Mouse (Mus musculus) hindbrain, embryonic 10.5 days (tissue): ENCODE data around the gene Hrh3. TPM values are rescaled to one million over a fixed set of nuclear protein-coding genes. Genes with fewer than 3 reads are reported as not detected.
A peak's percentile ranks its signal among the peaks of the same experiment; 100 is the strongest.

ENCODE experiments used
- DNase-seq: peaks from one replicate; pipeline ENCODE4 v3.0.0-alpha.2; 2017; ENCODE audit warnings: low spot score
- H3K27ac ChIP-seq: fragments of 300-500 bp; sonication (generic); 2 replicates; pipeline ENCODE4 v1.5.1; 2016; ENCODE audit warnings: mild to moderate bottlenecking, moderate library complexity
- H3K27me3 ChIP-seq: fragments of 300-500 bp; sonication (generic); 2 replicates; pipeline ENCODE4 v1.6.1; 2016; ENCODE audit warnings: mild to moderate bottlenecking; ENCODE audit not compliant: poor library complexity, insufficient read depth, severe bottlenecking
- H3K36me3 ChIP-seq: fragments of 300-500 bp; sonication (generic); 2 replicates; pipeline ENCODE4 v1.6.1; 2016; ENCODE audit warnings: mild to moderate bottlenecking, moderate library complexity
- H3K4me1 ChIP-seq: fragments of 300-500 bp; sonication (generic); replicated peaks from 2 replicates; pipeline ENCODE4 v1.6.1; 2016; ENCODE audit warnings: mild to moderate bottlenecking
- H3K4me3 ChIP-seq: fragments of 300-500 bp; sonication (generic); 2 replicates; pipeline ENCODE4 v1.5.1; 2016; ENCODE audit warnings: mild to moderate bottlenecking, moderate library complexity
- H3K9me3 ChIP-seq: fragments of 300-500 bp; sonication (generic); 2 replicates; pipeline ENCODE4 v1.6.1; 2016; ENCODE audit warnings: mild to moderate bottlenecking, moderate library complexity
- WGBS: fragments of 180-500 bp; shearing (Covaris S2); methylation state at CpG from one replicate; pipeline ENCODE4 v1.1.7; 2016; 5-methylcytosine and 5-hydroxymethylcytosine counted together
- polyA plus RNA-seq: library from polyadenylated mRNA; unstranded; fragments of >200 nt; fragmentation: Nextera tagmentation; extraction: Ambion mirVana; gene quantifications from 2 replicates; pipeline ENCODE4 v1.2.1, GENCODE M21; 2016

Hrh3 gene
- polyA plus RNA-seq, result 1.5 and 4.2 TPM in 2 replicates

GRCm38 (mm10) chr2:180103978-180104658 lies at the start of gene Hrh3:
Gene Hrh3, minus strand, starts transcription at chr2:180104488.
- H3K4me1 ChIP-seq, result peaks cover 54% of the 10 kb centered on the region
- H3K27ac ChIP-seq, result peak within 1 kb of the TSS; percentile 80
- H3K36me3 ChIP-seq, result no peaks in the 10 kb centered on the region
- DNase-seq, result peak; percentile 79
- peak within 1 kb of the TSS; percentile 68 for H3K4me3 ChIP-seq
- H3K9me3 ChIP-seq, result no peaks in the 10 kb centered on the region
- 1% methylated on average over 87 of the region's 87 CpGs for WGBS
- peaks cover 70% of the 10 kb centered on the region for H3K27me3 ChIP-seq

DNA sequence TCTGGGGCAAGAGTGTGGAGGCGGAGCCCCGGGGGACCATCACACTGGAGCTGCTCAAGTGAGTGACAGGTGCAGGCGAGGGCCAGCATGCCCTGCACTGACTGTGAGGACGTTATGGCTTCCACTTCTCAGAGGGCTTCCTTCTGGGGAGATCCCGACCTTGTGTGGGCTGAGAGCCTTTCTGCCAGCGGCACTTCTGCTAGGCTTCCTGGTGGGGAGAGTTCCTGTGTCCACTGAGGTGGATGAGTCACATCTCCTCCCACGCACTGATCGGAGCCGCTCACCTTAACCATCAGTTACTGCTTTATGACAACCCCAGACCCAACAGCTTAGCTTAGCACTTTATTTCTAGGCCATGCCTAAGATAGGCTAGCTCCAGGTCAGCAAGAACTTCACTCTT lies 44.3 kb upstream of the Hrh3 start:
- 88% methylated on average over 9 of the region's 9 CpGs for WGBS
- no peak for DNase-seq
- Histone ChIP-seq H3K36me3 (peaks cover 94% of the 10 kb centered on the region), H3K27ac (no peak overlapping the region), H3K4me1 (no peaks in the 10 kb centered on the region), H3K9me3 (no peaks in the 10 kb centered on the region), H3K27me3 (no peaks in the 10 kb centered on the region), H3K4me3 (no peak overlapping the region)

DNA sequence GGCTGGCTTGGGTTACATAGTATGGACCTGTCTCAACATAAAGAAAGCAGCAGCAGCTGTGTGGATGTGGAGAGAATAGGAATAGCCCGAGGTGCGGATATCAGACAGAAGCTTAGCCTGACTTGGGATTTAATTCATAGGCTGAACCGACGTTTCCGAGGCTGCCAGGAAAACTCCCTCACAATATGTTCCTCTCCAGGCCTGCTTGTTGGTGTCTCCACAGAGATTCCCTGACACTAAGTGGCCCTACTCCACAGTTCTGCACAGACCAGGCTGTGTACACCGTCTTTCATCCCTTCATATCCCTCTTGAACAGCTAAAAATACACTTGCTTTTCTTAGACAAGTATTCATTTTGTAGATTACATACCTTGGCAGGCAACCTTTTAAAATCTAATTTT lies 43.1 kb upstream of the Hrh3 start:
- no peaks in the 10 kb centered on the region for H3K4me1 ChIP-seq
- WGBS, result 94% methylated on average over 6 of the region's 6 CpGs
- peaks cover 88% of the 10 kb centered on the region for H3K36me3 ChIP-seq
- DNase-seq, result no peak
- no peak overlapping the region for H3K27ac ChIP-seq
- no peaks in the 10 kb centered on the region for H3K27me3 ChIP-seq
- H3K9me3 ChIP-seq, result no peaks in the 10 kb centered on the region
- H3K4me3 ChIP-seq, result no peak overlapping the region

- peaks cover 86% of the 10 kb centered on the region for H3K36me3 ChIP-seq
- H3K4me3 ChIP-seq, result no peak overlapping the region
- no peaks in the 10 kb centered on the region for H3K9me3 ChIP-seq
- no peaks in the 10 kb centered on the region for H3K4me1 ChIP-seq
- no peak overlapping the region for H3K27ac ChIP-seq
- WGBS, result 86% methylated on average over 2 of the region's 2 CpGs
- H3K27me3 ChIP-seq, result no peaks in the 10 kb centered on the region
- no peak for DNase-seq
Observed at GRCm38 (mm10) chr2:180146091-180146490, 41.8 kb upstream of the Hrh3 start.

- Histone ChIP-seq H3K4me3 (no peak overlapping the region), H3K9me3 (no peaks in the 10 kb centered on the region), H3K4me1 (no peaks in the 10 kb centered on the region), H3K27me3 (no peaks in the 10 kb centered on the region), H3K27ac (no peak overlapping the region), H3K36me3 (peaks cover 27% of the 10 kb centered on the region)
- WGBS, result 84% methylated on average over 5 of the region's 5 CpGs
- no peak for DNase-seq
Observed at GRCm38 (mm10) chr2:180135414-180135813, 31.1 kb upstream of the Hrh3 start.

DNA sequence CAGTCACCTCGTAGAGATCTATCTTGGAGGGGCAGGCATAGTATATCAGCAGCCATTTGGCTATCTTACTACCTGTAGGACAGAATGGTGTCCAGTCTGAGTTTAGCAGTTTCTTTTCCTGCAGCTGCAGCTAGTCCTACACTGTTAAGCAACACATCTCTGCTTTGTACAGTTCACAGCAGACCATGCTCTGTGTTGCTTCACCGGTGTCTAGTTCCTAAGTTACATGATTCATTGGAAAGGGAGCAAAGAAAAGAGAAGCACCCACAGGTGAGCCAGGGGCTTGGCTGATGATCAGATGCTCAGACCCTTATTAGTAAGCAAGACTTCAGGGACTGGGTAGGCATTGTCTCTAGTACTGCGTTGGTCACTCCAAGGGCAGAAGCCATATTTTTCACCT lies 29.6 kb upstream of the Hrh3 start:
- Histone ChIP-seq H3K36me3 (peaks cover 15% of the 10 kb centered on the region), H3K27ac (no peak overlapping the region), H3K4me3 (no peak overlapping the region), H3K27me3 (no peaks in the 10 kb centered on the region), H3K4me1 (no peaks in the 10 kb centered on the region), H3K9me3 (no peaks in the 10 kb centered on the region)
- DNase-seq, result no peak
- 92% methylated on average over 3 of the region's 3 CpGs for WGBS

GRCm38 (mm10) chr2:180133231-180133630 lies 28.9 kb upstream of the Hrh3 start:
- Histone ChIP-seq H3K4me3 (no peak overlapping the region), H3K36me3 (peaks cover 8% of the 10 kb centered on the region; the same call in 1 of the 2 replicates), H3K27me3 (no peaks in the 10 kb centered on the region), H3K9me3 (no peaks in the 10 kb centered on the region), H3K27ac (no peak overlapping the region), H3K4me1 (no peaks in the 10 kb centered on the region)
- 95% methylated on average over 4 of the region's 4 CpGs for WGBS
- no peak for DNase-seq

DNA sequence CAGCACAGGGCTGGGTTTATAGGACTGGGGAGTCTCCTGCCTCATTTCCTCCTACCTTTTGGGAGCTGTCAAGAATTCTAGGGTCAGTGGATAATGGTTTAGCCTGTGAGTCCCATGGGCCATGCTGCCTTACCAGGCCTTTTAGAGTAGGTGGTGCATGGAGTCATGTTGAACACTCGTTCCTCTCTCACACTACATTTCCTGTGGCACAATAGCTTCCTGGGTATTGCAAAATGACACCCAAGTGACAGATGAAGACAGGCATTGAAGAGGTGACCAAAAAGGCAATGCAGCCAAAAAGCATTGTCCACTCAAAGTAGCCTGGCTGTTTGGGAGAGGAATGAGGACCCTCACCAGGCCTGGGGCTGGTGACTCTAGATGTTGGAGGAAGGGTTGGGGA lies 23.4 kb upstream of the Hrh3 start:
- peak overlapping the region; percentile 16; the same call in 1 of the 2 replicates for H3K27ac ChIP-seq
- WGBS, result 67% methylated on average over 1 of the region's 1 CpGs
- no peaks in the 10 kb centered on the region for H3K27me3 ChIP-seq
- no peak for DNase-seq
- H3K4me1 ChIP-seq, result peaks cover 31% of the 10 kb centered on the region
- H3K9me3 ChIP-seq, result no peaks in the 10 kb centered on the region
- peaks cover 15% of the 10 kb centered on the region for H3K36me3 ChIP-seq
- H3K4me3 ChIP-seq, result no peak overlapping the region

DNA sequence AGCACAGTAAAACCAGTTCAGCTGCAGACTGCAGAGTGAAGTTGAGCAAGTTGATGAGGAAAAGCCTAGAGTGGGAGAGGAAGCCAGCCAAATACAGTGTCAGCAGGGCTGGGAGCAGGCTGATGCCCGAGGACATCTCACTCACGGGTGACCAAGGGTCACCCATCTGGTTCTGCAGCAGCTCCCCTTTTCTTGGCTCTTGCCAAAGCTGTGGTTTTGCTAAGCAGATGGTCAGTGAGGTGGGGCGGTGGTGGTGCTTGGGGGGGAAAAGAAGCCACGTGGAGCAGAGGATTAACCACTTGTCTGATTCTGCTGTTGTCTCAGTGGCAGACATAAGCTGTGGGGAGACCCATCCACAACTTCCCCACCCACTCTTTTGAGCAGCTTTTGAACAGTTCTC lies 21.9 kb upstream of the Hrh3 start:
- H3K27me3 ChIP-seq, result no peaks in the 10 kb centered on the region
- H3K27ac ChIP-seq, result peak overlapping the region; percentile 64
- DNase-seq, result no peak
- peaks cover 15% of the 10 kb centered on the region for H3K36me3 ChIP-seq
- peaks cover 31% of the 10 kb centered on the region for H3K4me1 ChIP-seq
- H3K9me3 ChIP-seq, result no peaks in the 10 kb centered on the region
- no peak overlapping the region for H3K4me3 ChIP-seq
- 24% methylated on average over 4 of the region's 4 CpGs for WGBS

DNA sequence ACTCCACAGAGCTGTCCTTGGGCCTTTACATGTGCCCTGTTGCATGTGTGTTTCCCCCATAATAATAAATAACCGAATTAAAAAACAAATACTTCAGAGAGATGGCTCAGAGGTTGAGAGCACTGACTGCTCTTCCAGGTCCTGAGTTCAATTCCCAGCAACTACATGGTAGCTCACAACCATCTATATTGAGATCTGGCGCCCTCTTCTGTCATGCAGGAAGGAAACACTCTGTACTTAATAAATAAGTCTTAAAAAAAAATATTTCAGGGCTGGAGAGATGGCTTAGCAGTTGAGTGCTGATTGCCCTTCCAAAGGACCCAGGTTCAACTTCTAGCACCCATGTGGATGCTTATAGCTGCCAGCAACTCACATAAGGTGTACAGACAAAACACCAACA lies 19.9 kb upstream of the Hrh3 start:
- H3K27me3 ChIP-seq, result no peaks in the 10 kb centered on the region
- no peak overlapping the region for H3K27ac ChIP-seq

DNA sequence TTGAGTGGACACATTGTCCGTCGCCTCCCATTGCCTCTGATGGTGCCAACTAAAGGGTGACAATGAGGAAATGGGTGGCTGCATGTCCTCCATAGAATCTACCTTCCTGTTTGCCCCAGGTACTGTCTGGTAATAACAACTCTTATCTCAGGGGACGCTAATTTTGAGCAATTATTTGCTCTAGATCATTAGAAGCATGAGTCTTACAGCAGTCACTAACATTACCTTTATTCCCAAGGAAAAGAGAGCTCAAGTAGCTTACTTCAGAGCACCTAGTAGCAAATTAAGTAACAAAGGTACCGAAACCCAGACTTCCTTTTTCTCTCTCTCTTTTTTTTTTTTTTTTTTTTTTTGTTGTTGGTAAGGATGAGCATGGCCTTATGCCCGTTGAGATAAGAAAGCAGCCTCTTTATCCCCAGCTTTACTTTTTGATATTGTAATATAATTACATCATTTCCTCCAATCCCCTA lies 16.0 kb upstream of the Hrh3 start:
- DNase-seq, result no peak
- peaks cover 52% of the 10 kb centered on the region for H3K4me1 ChIP-seq
- 80% methylated on average over 5 of the region's 5 CpGs for WGBS

More for the DNA sequence above, 19.9 kb upstream of the Hrh3 start:
- Histone ChIP-seq H3K4me1 (peaks cover 42% of the 10 kb centered on the region), H3K9me3 (no peaks in the 10 kb centered on the region), H3K4me3 (no peak overlapping the region), H3K36me3 (peaks cover 15% of the 10 kb centered on the region)
- no peak for DNase-seq
- WGBS, result 83% methylated on average over 2 of the region's 2 CpGs

GRCm38 (mm10) chr2:180119439-180120291 lies 15.4 kb upstream of the Hrh3 start:
- Histone ChIP-seq H3K27ac (peak overlapping the region; percentile 93), H3K9me3 (no peaks in the 10 kb centered on the region), H3K4me3 (peak overlapping the region; percentile 95), H3K27me3 (0 out of 2 replicates have a peak, but pooled peaks cover 6% of the 10 kb centered on the region), H3K4me1 (peaks cover 56% of the 10 kb centered on the region), H3K36me3 (peaks cover 15% of the 10 kb centered on the region)
- WGBS, result under 1% methylated on average over 68 of the region's 68 CpGs
- DNase-seq, result no peak

More for the DNA sequence above, 16.0 kb upstream of the Hrh3 start:
- no peak overlapping the region for H3K27ac ChIP-seq
- H3K27me3 ChIP-seq, result 0 out of 2 replicates have a peak, but pooled peaks cover 4% of the 10 kb centered on the region
- H3K4me3 ChIP-seq, result peak overlapping the region; percentile 95
- peaks cover 15% of the 10 kb centered on the region for H3K36me3 ChIP-seq
- H3K9me3 ChIP-seq, result no peaks in the 10 kb centered on the region
